Mouse (Mus musculus) c-Kit-negative CD71-positive TER-119-positive erythroid progenitor cells, embryonic 14.5 days (primary cell): Measurements from ENCODE around the gene Hist2h4.
"Not testable (repeated sequence)": the region's sequence is repeated elsewhere in the genome, so short reads cannot be mapped to it uniquely, and the experiment has no call there.

ENCODE experiments used
- DNase-seq: peaks from one replicate; pipeline ENCODE4 v3.0.0-alpha.2; 2013; ENCODE audit warnings: low read depth, low spot score

The Hist2h4 gene

GRCm38 (mm10) chr3:96262979-96263550 lies at the start of gene Hist2h4:
Gene Hist2h4 (minus strand): TSS chr3:96263311.
- peak; percentile 96 for DNase-seq

GRCm38 (mm10) chr3:96312341-96313098 lies 49.4 kb upstream of the Hist2h4 start:
- DNase-seq, result no peak

GRCm38 (mm10) chr3:96309441-96309840 lies 46.3 kb upstream of the Hist2h4 start:
- no peak for DNase-seq

GRCm38 (mm10) chr3:96306506-96306905 lies 43.4 kb upstream of the Hist2h4 start:
- DNase-seq, result no peak

- no peak for DNase-seq
Measured at GRCm38 (mm10) chr3:96302076-96302475, 39.0 kb upstream of the Hist2h4 start.

- no peak for DNase-seq
Measured at GRCm38 (mm10) chr3:96300706-96301529, 37.8 kb upstream of the Hist2h4 start.

- no peak for DNase-seq
Measured at GRCm38 (mm10) chr3:96299562-96299961, 36.5 kb upstream of the Hist2h4 start.

GRCm38 (mm10) chr3:96298360-96298759 lies 35.2 kb upstream of the Hist2h4 start:
- no peak for DNase-seq

GRCm38 (mm10) chr3:96293787-96294186 lies 30.7 kb upstream of the Hist2h4 start, which contains the start of gene Fcgr1:
Gene Fcgr1 (minus strand): TSS chr3:96293969.
- DNase-seq, result no peak

- DNase-seq, result no peak
Measured at GRCm38 (mm10) chr3:96293368-96293767, 30.3 kb upstream of the Hist2h4 start.

GRCm38 (mm10) chr3:96292641-96293040 lies 29.5 kb upstream of the Hist2h4 start:
- no peak for DNase-seq

- DNase-seq, result not testable (repeated sequence)
Measured at GRCm38 (mm10) chr3:96290727-96291126, 27.6 kb upstream of the Hist2h4 start.

GRCm38 (mm10) chr3:96289201-96289600 lies 26.1 kb upstream of the Hist2h4 start:
- DNase-seq, result no peak

- not testable (repeated sequence) for DNase-seq
Measured at GRCm38 (mm10) chr3:96287334-96287733, 24.2 kb upstream of the Hist2h4 start.

GRCm38 (mm10) chr3:96284457-96284856 lies 21.3 kb upstream of the Hist2h4 start:
- DNase-seq, result no peak

GRCm38 (mm10) chr3:96280660-96281059 lies 17.5 kb upstream of the Hist2h4 start:
- DNase-seq, result no peak

- peak; percentile 63 for DNase-seq
Measured at GRCm38 (mm10) chr3:96277800-96278624, 14.9 kb upstream of the Hist2h4 start.

GRCm38 (mm10) chr3:96277428-96277799 lies 14.3 kb upstream of the Hist2h4 start:
- DNase-seq, result no peak

- DNase-seq, result peak; percentile 56
Measured at GRCm38 (mm10) chr3:96273591-96274465, 10.7 kb upstream of the Hist2h4 start.
